Mouse (Mus musculus) left cerebral cortex, postnatal 25 days (tissue): ENCODE data around the gene Fgfr2. TPM values are rescaled to one million over a fixed set of nuclear protein-coding genes. Genes with fewer than 3 reads are reported as not detected.
"Not testable (repeated sequence)": the region's sequence is repeated elsewhere in the genome, so short reads cannot be mapped to it uniquely, and the experiment has no call there.

Experiments
- DNase-seq, 2 experiments: peaks; one replicate each; pipeline ENCODE4 v3.0.0; 2022; ENCODE audit warnings: low spot score in 2 of 2, mixed read lengths in 1 of 2
- intact Hi-C: fragments of 180-260 bp; cut with DNase I; formaldehyde crosslinking; loops from one replicate; pipeline ENCODE4 v1.15.1; 2025
- total RNA-seq, 2 experiments: library from RNA; stranded (reverse); gene quantifications; 2 replicates each; pipeline ENCODE4 v1.2.3; 2021

Fgfr2 gene
- total RNA-seq, 2 experiments from 2014 or later = 37.1 to 42.0 TPM

- intact Hi-C loops = no loop called here
- DNase-seq = no peak
These were observed 1949.0 kb downstream of the Fgfr2 start, which contains the start of gene 5430419D17Rik for GRCm38 (mm10) chr7:131174121-131174520. Gene 5430419D17Rik (plus strand): TSS chr7:131174402.

- no peak for DNase-seq
- intact Hi-C loops = no loop called here
These were observed 1954.1 kb downstream of the Fgfr2 start for GRCm38 (mm10) chr7:131169099-131169498.

- no peak for DNase-seq
- intact Hi-C loops = no loop called here
These were observed 1955.4 kb downstream of the Fgfr2 start for GRCm38 (mm10) chr7:131167771-131168170.

- DNase-seq = no peak
- intact Hi-C loops = no loop called here
These were observed 1960.9 kb downstream of the Fgfr2 start for GRCm38 (mm10) chr7:131162251-131162650.

- intact Hi-C loops = no loop called here
- DNase-seq = no peak
These were observed 1970.1 kb downstream of the Fgfr2 start for GRCm38 (mm10) chr7:131153044-131153443.

GRCm38 (mm10) chr7:131150179-131150578 is 1973.0 kb downstream of the Fgfr2 start:
- DNase-seq = no peak
- intact Hi-C loops = no loop called here

- DNase-seq = no peak
- intact Hi-C loops = no loop called here
These were observed 1976.9 kb downstream of the Fgfr2 start, which contains the start of gene 4933402N03Rik for GRCm38 (mm10) chr7:131146214-131146613. Gene 4933402N03Rik (minus strand): TSS chr7:131146314.

GRCm38 (mm10) chr7:131133181-131133580 is 1990.0 kb downstream of the Fgfr2 start:
- intact Hi-C loops = no loop called here
- no peak for DNase-seq

- intact Hi-C loops = no loop called here
- no peak for DNase-seq
These were observed 1993.1 kb downstream of the Fgfr2 start for GRCm38 (mm10) chr7:131130021-131130420.

- intact Hi-C loops = no loop called here
- peak in 1 of 2 experiments; percentile 26 for DNase-seq
These were observed 2000.8 kb downstream of the Fgfr2 start for GRCm38 (mm10) chr7:131122210-131122807.

- peak; percentile 8 to 65 for DNase-seq
- intact Hi-C loops = loop anchor here (5.0 to 10.0 kb wide), 2 partner anchors 218 to 770 kb away; partner anchors contain the start of gene Fam24a
These were observed 2008.7 kb downstream of the Fgfr2 start for GRCm38 (mm10) chr7:131114434-131114833.

GRCm38 (mm10) chr7:131113676-131114075 is 2009.5 kb downstream of the Fgfr2 start:
- DNase-seq = peak; percentile 1 to 6
- intact Hi-C loops = loop anchor here (5.0 to 10.0 kb wide), 2 partner anchors 219 to 771 kb away; partner anchors contain the start of gene Fam24a

- DNase-seq = peak; percentile 77 to 85
- intact Hi-C loops = loop anchor here (5.0 to 10.0 kb wide), 2 partner anchors 220 to 772 kb away; partner anchors contain the start of gene Fam24a
These were observed 2010.7 kb downstream of the Fgfr2 start for GRCm38 (mm10) chr7:131112486-131112885.

- intact Hi-C loops = not testable (repeated sequence)
These were observed 2040.7 kb downstream of the Fgfr2 start for GRCm38 (mm10) chr7:131082403-131082802.

GRCm38 (mm10) chr7:131075956-131076355 is 2047.2 kb downstream of the Fgfr2 start:
- peak; percentile 3 to 14 for DNase-seq
- intact Hi-C loops = no loop called here

More at GRCm38 (mm10) chr7:131082403-131082802, 2040.7 kb downstream of the Fgfr2 start:
- DNase-seq = not testable (repeated sequence)

- DNase-seq, intact Hi-C loops: not testable (repeated sequence)
These were observed 2049.1 kb downstream of the Fgfr2 start for GRCm38 (mm10) chr7:131074098-131074497.

GRCm38 (mm10) chr7:131073476-131073875 is 2049.7 kb downstream of the Fgfr2 start:
- intact Hi-C loops, DNase-seq: not testable (repeated sequence)

GRCm38 (mm10) chr7:131068191-131068590 is 2055.0 kb downstream of the Fgfr2 start:
- peak in 1 of 2 experiments; percentile 15 for DNase-seq
- intact Hi-C loops = not testable (repeated sequence)

GRCm38 (mm10) chr7:131062541-131062940 is 2060.6 kb downstream of the Fgfr2 start:
- DNase-seq = no peak
- intact Hi-C loops = no loop called here

- intact Hi-C loops = loop anchor here (5.0 to 10.0 kb wide), 2 partner anchors 285 to 388 kb away; partner anchors contain the start of gene Btbd16
- DNase-seq = peak in 1 of 2 experiments; percentile 22
These were observed 2063.3 kb downstream of the Fgfr2 start for GRCm38 (mm10) chr7:131059808-131060207.

- intact Hi-C loops = loop anchor here (5.0 to 10.0 kb wide), 2 partner anchors 283 to 386 kb away; partner anchors contain the start of gene Btbd16
- DNase-seq = not testable (repeated sequence)
These were observed 2065.2 kb downstream of the Fgfr2 start for GRCm38 (mm10) chr7:131057918-131058317.
